Mouse (Mus musculus): ENCODE results near the gene Trpm8. TPM values are rescaled to one million over a fixed set of nuclear protein-coding genes. Genes with fewer than 3 reads are reported as not detected.
A peak's percentile ranks its signal among the peaks of the same experiment; 100 is the strongest.

The Trpm8 gene
- polyA plus RNA-seq (2017; shearing (Covaris generic)) = not detected

DNA sequence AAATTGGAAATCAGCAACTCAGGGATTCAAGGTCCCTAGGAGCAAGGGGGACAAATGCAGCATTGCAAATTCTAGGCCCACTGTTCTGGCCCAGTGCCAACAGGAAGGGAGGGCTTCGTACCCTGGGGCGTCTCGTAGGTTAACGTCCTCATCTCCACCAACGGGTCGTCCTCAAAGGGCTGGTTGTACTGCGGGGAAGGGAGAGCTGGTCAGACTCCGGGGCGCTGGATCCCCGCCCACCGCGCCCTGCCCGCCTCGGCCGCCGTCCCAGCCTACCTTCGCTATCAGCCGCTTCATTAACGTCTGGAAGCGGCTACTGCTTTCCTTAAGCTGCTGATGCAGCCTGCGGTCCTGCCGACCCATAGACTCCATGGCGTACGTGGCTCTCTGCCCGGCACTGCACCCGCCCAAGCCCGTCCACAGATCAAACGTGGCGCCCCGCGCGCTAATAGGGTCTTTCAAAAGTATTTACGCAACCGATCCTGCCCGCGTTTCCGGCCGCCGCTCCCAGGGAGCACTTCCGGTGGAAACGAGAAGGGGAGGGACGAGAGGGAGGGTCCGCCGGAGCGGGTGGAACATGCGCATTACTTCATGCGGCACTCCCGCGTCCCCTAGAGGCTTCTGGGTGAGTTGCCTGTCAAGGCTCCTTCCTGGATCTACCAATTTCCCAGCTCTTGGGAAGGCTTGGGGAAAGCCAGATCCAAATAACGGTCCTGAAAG lies at the start of gene Trpm8, which contains the start of gene Hjurp:
Trpm8 (plus strand) TSS at position 564 of the 720 bp plus-strand sequence.
Hjurp (minus strand) TSS at position 536 of the 720 bp plus-strand sequence.
- peak; percentile 89 for ATAC-seq

DNA sequence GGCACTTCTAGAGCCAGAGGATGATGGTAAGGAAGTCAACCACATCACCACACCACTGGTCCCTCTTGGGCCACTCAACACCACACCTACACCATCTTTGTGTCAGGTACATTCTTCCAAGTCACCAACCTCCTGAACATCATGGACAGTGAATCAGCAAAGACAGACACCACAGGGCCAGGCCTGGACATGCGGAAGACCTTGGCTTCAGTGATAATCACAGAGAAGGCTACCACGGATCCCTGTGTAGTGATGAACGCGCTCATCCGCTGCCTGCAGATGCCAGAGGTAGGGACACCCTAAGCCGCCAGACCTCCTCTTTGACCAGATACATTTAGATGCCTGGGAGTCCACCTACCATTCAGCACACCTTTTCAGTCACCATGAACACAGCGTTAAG lies 49.3 kb upstream of the Trpm8 start:
- ATAC-seq = no peak

DNA sequence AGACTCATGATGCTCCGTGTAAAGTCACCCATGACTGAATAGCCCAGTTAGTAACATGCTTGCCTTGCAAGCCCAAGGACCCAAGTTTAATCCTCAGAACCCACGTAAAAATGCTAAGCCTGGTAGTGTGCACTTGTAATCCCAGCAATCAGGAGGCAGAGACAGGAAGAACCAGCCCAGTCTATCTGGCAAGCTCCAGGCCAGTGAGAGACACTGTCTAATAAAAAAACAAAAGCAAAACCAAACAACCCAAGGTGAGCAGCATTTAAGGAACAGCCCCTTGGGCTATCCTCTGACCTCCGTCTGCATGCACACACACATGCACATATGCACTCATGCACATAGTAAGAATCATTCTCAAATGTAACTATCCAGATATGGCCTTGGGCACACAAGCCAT lies 47.9 kb upstream of the Trpm8 start:
- ATAC-seq = no peak

DNA sequence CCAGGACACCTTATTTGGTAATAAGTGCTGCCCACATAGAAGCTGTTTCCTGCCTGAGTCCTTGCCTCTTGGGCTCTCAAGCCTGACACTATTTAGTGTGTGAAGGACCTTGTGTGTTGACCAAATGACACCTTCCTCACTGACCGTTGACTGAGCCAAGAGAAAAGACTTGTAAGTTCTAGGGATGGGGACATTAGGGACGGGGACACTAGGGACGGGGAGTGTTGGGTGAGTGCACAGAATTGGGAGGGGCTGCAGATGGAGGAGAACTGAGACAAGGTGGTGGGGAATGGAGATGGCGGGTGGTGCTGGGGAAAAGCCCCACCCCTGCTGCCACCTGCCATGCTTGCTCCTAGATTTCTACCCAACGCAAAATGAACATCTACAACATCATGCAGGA lies 47.5 kb upstream of the Trpm8 start:
- ATAC-seq = no peak

DNA sequence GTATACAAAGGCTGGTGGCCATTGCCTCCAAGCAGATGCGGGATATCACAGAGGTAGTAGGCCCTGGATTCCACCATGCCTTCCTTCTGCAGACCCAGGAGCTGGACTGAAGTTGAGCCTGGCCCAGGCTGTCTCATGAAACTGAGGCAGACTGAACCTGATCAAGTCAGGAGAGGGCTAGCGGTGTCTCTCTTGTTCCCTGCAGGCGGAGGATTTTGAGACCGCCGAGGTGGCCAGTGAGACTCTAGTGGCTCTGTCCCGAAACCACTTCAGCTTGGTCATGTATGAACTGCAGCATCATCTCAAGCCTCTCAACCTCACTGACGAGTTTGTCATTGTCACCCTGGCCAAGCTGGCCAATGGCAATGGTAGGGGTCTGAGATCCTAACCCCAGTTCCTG lies 47.0 kb upstream of the Trpm8 start:
- no peak for ATAC-seq

DNA sequence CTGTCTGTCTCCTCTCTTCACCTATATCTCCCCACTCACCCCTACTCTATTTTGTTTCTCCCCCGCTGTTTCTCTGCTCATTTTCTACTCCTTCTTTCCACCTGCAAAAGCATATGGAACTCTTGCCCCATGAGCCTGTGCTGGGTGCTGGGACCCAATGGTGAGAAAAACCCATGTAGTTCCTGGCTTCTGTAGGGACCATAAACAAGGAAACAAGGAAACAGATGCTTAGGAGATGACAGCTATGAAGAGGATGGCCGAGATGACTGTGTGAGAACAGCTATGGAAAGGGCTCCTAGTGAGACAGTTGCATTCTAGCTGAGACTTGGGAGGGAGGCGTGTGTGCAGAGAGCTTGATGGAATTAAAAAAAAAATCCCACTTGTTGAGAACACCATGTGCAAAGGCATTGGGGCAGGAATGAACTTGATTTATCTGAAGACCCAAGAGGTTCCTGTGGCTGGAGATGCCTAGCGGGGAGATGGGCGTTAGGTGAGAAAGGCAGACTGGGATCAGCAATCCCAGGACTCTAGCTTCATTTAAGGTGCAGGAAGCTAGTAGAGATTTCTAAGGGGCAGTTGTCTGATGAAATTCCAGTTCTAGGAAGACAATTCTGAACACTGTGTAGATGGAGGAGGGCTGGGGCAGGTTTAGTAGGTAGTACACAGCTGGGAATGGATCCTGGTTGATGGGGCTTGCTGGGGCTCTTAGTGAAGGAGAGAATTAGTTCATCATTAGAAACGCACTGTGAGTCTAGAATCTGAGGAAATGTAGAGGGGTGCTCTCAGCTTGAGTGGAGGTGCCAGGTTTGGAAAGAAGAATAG lies 46.3 kb upstream of the Trpm8 start:
- ATAC-seq = no peak

DNA sequence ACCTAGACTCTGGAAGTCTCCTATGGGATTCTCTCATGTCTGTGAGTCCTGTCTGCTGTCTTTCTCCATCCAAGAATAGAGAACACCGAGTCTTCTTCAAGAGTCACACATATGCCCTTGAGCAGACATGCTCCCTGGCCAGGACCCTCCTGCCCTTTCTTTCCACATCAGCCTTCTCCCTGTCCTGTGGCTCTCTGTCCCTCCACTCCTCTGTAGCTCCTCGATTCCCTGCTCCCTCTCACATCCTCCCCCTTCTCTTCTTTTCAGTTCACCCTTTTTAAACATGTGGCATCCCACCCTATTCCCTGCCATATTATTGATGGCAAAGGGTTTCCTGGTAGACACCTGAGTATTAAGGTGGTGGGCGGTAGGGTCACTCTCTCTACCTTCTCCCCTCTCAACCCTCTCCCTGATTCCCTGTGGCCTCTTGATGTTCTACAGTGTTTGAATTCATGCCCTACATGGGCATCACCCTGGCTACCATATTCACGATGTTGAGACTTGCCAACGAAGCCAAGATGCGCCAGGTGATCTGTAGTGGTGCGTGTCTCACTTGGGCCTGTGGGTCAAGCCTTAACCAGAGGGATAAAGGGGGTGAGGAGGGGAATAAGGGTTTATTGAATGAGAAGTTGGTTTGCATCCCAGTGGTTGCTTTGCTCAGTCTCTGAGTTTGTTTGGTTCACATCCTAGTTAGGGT lies 45.5 kb upstream of the Trpm8 start:
- no peak for ATAC-seq

DNA sequence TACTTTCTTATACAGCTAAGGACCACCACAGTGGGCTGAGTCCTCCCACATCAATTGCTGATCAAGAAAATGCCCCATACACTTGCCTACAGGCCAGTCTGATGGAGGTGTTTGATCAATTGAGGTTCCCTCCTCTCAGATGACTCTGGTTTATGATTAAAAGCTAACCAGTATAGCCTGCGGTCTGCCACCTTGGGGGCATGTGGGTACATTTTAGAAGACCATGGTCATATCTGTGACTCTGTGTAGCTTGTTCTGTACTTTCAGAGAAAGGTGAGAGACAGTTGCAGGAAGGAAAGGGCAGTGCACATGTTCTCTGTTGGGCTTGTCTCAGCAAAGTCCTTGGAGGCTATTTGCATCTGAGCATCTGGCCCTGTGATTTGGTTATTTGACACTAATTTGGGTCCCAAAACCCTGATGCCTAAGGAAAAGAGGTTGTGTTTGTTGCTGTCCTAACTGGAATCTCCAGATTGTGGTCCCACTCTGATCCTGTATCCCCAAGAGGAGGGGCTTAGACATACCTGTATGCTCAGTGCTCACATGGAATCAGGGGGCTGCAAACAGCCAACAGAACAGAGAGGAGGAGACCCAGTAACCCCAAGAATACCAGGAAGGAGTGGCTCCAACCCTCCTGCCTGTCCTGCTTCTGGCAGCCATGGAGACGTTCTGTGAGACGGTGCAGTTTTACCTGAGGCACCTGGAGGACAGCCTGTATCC lies 44.6 kb upstream of the Trpm8 start:
- ATAC-seq = no peak

DNA sequence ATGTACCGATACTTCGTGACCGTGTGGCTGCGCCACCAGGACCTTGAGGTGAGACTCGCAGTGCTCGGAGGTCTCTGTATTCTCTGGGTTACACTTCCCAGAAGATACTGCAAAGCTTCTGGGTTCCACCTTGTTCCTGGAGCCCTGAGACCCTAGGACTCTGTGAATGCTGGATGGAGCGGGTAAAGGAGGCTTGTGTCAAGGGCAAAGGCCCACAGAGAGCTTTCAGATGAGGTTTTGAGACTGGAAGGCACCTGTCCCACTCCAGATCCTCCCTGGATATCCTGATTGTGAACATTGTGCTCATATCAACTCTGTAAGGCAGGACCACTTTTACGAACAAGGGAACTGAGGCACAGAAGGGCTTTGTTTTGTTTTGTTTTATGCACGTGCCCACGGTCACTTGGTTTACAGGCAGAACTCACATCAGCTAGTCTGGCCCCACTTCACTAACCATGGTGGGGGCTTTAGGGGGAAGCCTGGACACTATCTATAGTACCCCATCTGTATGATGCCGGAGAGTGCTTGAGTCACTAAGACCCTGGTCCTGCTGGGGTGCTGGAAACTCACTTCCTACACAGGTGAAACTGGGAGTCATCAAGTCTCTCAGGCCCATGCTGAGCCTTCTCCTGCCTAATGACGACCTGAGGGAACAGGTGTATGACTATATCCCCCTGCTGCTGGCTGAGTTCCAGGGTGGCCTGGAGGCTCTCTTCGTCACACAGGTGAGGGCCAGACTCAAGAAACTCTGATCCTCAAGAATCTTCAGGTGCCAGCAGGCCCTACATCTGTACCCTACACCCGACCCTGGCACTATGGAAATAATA lies 43.8 kb upstream of the Trpm8 start:
- ATAC-seq = no peak

DNA sequence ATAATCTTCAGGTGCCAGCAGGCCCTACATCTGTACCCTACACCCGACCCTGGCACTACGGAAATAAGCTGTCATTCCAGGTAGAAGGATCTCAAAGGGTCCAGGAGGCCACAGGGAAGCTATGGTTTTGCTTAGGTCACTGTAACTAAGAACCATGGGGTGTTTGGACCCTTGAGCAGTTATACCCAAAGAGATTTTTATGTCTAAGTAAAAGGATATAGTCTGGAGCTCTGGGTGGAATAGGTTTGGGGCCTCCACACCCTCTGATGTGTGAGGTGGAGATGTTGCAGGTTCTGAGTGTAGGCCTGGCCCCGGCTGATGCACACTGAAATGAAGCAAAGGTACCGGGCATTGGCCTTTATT lies 43.2 kb upstream of the Trpm8 start:
- no peak for ATAC-seq

DNA sequence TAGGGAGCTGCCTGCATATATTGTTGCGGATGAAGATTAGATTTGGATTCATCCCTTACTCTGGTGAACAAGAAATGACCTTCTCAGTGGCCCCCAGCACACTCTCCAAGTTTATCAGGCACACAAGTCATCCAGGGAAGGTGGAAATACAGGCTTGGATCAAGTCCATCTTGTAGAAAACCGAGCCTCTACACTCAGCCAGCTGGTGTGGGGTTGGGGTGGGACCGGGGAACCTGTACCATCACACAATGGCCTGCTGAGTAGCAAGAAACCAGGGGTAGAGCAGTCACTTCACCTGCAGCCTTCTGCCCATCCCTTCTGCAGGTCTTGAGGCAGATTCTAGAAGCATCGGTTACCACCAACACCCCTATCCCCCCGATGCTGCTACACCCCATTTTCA lies 42.8 kb upstream of the Trpm8 start:
- no peak for ATAC-seq

DNA sequence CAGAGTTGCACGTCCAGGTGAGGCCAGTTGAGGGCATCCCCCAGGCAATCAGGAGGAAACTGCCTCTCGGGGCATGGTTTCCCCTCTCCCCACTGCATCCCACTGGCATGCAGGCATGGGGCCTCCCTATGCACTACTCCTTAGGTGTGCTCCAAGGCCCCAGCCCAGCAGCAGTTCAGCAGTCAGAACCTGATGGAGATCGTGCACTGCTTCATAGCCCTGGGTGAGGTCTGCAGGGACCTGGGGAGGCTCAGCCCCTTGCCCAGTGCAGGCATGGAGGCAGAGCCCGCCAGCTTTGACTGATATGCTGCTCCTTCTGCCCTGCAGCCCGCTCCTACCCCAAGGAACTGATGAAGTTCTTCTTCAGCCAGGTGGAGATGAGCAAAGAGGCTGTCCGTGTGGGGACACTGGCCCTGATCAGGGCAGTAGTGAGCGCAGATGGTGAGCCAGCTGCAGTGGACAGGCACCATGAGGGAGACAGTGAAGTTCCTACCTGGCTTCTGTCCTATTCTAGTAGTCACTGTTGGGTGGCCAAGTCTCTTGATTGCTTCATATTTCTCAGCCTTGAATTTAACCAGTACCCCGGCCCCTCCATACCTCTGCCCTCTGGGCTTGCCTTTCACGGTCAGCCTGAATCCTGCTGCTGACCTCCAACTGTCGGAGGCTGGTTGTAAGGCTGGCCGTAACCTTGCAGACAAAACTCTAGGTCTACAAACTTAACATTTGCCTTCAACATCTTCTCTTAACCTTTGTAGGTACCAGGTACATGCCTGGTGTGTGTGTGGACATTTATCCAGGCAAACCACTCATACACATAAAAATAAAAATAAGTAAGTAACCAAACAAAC lies 42.2 kb upstream of the Trpm8 start:
- ATAC-seq = no peak

DNA sequence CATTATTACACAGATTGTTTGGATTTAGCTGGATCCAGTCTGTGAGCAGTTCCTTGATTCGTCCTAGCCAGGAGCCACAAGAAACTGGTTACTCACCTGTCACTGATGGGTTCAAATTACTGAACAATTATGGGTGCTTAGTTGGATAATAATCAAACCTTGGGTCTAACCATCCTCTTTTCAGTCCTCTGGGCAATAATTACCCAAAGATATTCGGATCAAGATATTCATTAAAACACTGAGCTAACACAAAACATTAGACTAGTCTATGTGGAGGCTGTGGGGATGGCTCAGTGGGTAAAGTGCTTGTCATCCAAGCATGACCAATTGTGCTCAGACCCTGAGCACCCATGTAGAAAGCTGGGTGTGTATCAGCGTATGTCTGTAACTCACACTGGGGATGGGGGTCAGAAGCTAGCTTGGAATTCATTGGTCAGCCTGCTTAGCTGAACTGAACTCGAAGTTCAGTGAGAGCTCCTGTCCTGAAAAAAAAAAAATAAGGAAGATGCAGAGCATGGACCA lies 41.5 kb upstream of the Trpm8 start:
- no peak for ATAC-seq

DNA sequence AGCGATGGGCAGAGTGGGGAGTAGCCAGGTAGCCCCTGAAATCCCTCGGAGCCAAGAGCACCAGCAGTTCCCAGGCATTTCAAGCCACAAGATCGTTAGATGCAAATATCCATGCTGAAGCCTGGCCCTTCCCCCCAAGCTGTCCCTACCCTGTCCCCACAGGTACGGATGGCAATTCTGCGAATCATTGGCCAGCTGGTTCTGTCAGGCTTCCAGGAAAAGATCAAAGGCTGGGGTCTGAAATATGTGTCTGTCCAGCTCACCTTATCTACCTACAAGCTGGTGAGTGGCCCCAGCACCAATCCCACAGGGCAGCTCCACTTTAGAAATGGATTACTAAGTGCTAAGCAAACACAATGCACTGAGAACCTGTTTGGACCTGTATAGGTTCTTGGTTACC lies 40.1 kb upstream of the Trpm8 start:
- no peak for ATAC-seq

DNA sequence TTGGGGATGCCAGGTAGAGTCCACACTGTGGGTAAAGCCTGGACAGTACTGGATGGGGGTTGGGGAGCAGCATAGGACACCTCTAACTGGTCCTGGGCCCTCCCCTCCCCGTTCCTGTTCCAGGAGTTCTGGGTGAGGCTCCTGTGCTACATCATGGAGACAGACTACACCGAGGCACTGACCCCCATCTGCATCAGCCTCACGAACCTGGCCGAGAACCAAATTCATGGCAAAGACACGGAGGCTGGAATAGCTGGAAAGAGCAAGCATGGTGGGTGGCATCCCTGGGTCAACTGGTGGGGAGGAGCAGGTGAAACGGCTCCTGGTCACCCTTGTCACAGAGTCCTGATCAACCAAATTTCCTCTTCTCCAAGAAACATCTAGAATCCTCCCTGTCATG lies 38.7 kb upstream of the Trpm8 start:
- ATAC-seq = no peak

DNA sequence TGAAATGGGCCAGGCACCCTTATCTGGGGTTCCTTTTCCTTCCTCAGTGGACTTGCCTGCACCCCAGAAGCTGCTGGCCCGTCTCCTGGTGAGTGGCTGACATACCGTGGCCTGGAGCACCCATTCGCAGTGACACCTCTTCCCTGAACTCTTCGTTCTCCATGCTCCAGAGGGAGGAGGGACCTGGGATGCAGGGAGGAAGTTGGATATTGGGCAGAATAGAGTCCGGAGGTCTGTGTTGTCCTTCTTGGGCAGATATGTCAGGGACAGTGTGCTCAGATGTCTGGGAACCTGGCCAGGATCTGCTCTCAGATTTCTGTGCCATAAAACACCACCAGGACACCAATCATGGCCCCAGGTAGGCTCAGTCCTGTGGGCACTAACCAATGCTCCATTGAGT lies 37.4 kb upstream of the Trpm8 start:
- no peak for ATAC-seq

DNA sequence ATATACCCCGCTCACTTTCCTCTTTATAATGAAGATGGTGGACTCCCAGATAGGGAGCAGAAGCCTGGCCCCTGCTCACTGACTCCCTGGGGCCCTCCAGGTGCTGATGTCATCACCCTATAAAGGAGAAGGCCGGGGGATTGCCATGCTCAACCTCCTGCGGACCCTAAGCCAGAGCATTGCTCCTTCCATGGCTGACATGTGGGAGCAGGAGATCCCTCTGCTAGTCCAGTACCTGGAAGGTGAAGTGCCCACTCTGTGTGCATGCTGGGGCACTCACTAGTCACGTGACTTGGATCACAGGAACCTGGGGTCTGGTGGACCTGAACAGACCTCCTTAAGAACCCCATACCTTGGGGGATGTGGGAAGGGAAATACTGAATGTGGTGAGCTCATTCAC lies 36.9 kb upstream of the Trpm8 start:
- no peak for ATAC-seq

DNA sequence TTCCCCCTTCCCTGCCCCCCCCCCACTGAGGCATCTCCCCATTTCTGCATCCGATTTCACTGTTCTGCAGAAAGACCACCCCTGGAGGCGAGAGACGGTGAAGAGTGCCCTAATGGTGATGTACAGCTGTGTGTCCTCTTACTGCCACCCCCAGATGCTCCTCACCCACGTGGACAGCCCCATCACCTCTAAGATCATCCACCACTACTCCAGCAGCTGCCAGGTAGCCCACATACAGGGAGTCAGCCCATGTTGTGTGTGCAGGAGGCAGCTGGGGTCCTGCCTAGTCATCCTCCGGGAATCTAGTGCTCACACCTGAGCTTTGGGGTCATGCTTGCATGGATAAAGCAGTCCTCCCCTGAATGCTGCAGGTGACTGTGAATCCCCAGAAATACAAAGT lies 33.6 kb upstream of the Trpm8 start:
- ATAC-seq = no peak

DNA sequence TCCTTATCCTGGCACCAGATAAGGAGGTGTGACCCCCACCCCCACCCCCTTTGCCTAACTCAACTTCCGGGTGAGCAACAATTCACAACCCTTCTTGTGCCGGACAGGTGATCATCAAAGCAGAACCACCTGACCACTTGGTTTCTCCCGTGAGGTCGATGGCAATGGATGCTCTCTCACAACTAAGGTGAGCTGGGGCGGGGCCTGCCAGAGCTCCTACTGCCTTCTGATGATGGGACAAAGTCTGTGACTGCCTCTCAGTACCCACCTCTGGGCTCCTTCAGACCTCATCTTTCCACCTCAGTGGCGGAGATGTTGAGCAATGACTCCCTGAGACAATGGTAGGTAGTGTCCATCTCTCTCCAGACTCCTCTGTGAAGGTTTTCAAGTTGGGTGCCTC lies 31.6 kb upstream of the Trpm8 start:
- ATAC-seq = no peak

DNA sequence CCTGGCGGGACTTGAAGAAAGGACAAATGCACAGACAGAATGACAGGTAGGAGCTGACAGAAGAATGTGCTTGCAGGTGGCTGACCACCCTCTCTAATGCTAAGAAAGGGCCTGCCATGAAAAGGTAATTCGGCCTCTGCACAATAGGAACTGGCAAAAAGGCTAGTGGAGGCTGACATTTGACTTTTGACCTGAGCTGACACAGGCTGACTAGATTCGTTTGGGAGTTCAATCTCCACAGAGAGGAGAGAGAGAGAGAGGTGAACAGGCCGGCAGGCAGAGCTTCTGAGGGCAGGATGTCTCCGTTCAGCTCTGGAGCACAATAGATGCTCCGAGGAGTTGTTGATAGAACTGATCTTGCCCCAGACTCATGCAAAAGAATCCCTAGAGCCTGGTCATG lies 31.1 kb upstream of the Trpm8 start:
- ATAC-seq = no peak

DNA sequence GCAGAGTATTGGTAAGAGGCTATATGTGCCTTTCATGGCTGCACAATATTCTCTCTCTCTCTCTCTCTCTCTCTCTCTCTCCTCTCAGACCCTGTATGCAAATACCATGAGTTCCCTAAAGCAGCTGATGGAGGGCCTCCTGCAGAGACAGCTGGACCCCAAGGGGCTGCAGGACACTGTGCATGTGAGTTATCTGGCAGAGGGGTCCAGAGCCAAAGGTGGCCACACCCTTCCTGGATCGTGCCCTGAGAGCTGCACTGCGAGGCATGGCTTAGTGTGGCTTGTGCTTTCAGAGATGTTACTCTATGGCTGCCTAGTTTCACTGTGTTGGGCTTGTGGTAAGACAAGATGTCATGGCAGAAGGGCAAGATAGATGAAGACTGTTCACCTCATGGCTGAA lies 29.8 kb upstream of the Trpm8 start:
- no peak for ATAC-seq

All from activated CD4-positive, CD25-positive, alpha-beta regulatory T cell, adult 4 months (primary cell).